Mouse (Mus musculus): ENCODE data around the gene Actl11.

DNA sequence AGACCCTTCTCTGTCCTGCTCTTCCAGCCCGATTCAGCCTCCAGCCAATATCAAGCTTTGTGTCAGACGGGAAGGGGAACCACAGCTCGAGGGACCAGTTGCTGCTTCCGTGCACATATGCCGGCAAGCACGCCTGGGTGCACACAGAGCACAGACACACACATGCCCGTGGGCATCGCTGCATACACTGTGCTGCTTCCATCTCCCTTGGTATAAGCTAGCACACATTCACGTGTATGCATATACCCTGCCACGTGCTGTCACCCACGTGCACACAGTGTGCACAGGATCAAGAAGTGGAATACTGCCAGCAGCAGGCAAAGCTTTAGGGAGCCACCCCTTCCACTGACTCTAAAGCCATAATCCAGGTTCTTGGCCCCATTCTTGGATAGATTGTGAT lies 5.9 kb downstream of the Actl11 start:
- TF ChIP-seq CTCF (IDR thresholded peaks at IDR 0.05; ENCODE audit: control insufficient read depth, insufficient read depth, insufficient read length) (no peak), USF1 (IDR thresholded peaks at IDR 0.05; ENCODE audit: low read depth) (no peak), MAX (IDR thresholded peaks at IDR 0.05) (no peak), MYOD1 (IDR thresholded peaks at IDR 0.05; ENCODE audit: control insufficient read depth, insufficient read length, low read depth) (no peak), FOSL1 (IDR thresholded peaks at IDR 0.05; ENCODE audit: insufficient read depth, low read length, poor library complexity, severe bottlenecking) (no peak)
